Mouse (Mus musculus): ENCODE data around the gene Hoxc4. TPM values are rescaled to one million over a fixed set of nuclear protein-coding genes. Genes with fewer than 3 reads are reported as not detected.

The Hoxc4 gene
- polyA plus RNA-seq, 1 experiment from 2014 or later, result 5.9 TPM

DNA sequence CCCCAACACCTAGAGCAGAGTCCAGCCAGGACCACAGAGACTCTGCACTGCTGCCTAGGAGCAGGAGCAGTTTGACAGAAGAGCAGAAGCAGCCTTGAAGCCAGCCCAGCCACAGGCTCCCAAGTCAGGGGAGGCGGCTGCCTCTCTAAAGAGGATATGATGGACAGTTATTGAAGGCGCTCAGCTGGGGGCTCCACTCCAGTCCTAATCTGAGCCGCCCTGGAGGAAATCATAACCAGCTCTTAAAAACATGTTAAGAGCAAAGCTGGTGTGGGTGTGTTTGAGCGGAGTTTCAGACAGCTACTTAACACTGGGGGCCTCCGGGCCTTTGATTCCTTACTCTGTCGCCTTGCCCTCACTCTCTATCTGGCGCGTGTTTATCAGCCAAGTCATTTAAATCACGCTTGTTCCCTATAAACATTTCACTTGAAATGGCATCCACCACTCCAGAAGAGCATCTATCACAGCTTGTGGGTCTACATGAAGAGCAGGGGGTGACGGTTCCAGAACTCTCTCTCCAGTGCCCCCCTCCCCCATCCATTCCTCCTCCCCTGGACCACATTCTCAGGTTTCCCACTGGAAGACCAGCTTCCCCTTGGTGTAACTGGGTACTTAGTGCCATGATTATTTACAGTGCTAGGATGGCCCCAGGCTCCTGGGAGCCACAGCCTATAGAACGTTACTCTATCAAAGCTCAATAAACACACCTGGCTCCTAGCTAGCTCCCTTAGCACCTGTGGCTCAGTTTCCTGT is 56.1 kb downstream of the Hoxc4 start:
- DNase-seq (ENCODE audit: low spot score), result no peak
- H3K27me3 ChIP-seq (ENCODE audit: insufficient read depth, low read length), result no peaks in the 10 kb centered on the region

DNA sequence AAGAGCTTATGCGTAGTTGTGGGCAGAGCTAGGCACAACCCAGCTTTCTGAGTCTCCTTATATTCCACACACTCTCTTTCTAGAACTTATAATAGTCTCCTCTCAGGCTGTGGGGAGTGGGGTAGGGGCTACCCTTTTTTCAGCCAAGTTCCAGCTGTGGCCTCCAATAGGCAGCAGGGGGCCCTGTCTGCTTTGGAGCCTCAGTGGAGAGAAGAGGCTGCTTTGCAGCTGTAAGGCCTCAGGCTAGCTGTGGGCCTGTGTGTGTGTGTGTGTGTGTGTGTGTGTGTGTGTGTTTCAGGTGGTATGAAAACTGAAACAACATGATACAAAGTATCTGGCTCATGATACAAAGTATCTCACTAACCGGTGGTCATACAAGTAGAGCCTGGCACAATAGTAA is 58.9 kb downstream of the Hoxc4 start:
- Histone ChIP-seq H3K27me3 (ENCODE audit: insufficient read depth, low read length) (no peaks in the 10 kb centered on the region), H3K4me1 (replicated peaks; ENCODE audit: insufficient read depth, low read length) (no peaks in the 10 kb centered on the region), H3K27ac (no peak overlapping the region), H3K9me3 (replicated peaks; ENCODE audit: low read length) (no peaks in the 10 kb centered on the region), H3K4me3 (replicated peaks; ENCODE audit: low read depth, low read length) (no peak overlapping the region), H3K36me3 (ENCODE audit: insufficient read depth, low read length) (no peaks in the 10 kb centered on the region), H3K4me2 (ENCODE audit: low read length) (no peak overlapping the region), H3K9ac (ENCODE audit: low read depth, low read length) (no peak overlapping the region)
- peak; percentile 38; the same call in 1 of the 2 replicates for TF ChIP-seq CTCF (IDR thresholded peaks at IDR 0.05; ENCODE audit: low read depth)
- DNase-seq (ENCODE audit: low spot score), result no peak
- 82% methylated on average over 2 of the region's 2 CpGs for WGBS
- ATAC-seq (replicated peaks; ENCODE audit: low FRiP score, low read depth), result no peak

More for the DNA sequence above, 56.1 kb downstream of the Hoxc4 start:
- Histone ChIP-seq H3K4me1 (replicated peaks; ENCODE audit: insufficient read depth, low read length) (no peaks in the 10 kb centered on the region), H3K27ac (no peak overlapping the region; the same call in 1 of the 2 replicates), H3K9ac (ENCODE audit: low read depth, low read length) (no peak overlapping the region), H3K9me3 (replicated peaks; ENCODE audit: low read length) (no peaks in the 10 kb centered on the region), H3K4me2 (ENCODE audit: low read length) (no peak overlapping the region), H3K36me3 (ENCODE audit: insufficient read depth, low read length) (no peaks in the 10 kb centered on the region), H3K4me3 (replicated peaks; ENCODE audit: low read depth, low read length) (no peak overlapping the region)
- WGBS, result 33% methylated on average over 11 of the region's 11 CpGs
- no peak for TF ChIP-seq CTCF (IDR thresholded peaks at IDR 0.05; ENCODE audit: low read depth)
- ATAC-seq (replicated peaks; ENCODE audit: low FRiP score, low read depth), result 0 out of 2 replicates have a peak, but pooled peaks have one; percentile 33

DNA sequence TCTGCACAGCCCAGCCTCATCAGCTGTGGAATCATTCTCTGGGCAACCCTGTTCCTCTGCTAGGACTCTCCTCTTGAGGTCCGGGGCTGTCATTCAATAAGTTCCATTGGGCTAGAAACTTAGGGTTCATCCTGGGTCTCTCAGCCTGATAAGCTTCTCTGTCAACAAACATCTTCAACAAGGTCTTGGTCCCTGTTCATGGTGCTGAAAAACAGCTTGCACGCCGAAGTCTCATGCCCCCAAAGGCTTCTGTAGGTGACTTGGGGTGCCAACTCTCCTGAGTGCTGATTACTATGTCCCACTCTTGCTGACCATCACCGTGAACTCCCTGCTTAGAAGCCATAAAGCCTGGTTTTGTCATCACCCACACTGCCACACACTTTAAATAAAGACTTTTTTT is 63.9 kb downstream of the Hoxc4 start:
- TF ChIP-seq CTCF (IDR thresholded peaks at IDR 0.05; ENCODE audit: low read depth), result no peak
- WGBS, result 51% methylated on average over 4 of the region's 4 CpGs
- Histone ChIP-seq H3K9ac (ENCODE audit: low read depth, low read length) (no peak overlapping the region), H3K36me3 (ENCODE audit: insufficient read depth, low read length) (no peaks in the 10 kb centered on the region), H3K9me3 (replicated peaks; ENCODE audit: low read length) (no peaks in the 10 kb centered on the region), H3K27me3 (ENCODE audit: insufficient read depth, low read length) (0 out of 2 replicates have a peak, but pooled peaks cover 9% of the 10 kb centered on the region), H3K27ac (no peak overlapping the region), H3K4me2 (ENCODE audit: low read length) (no peak overlapping the region), H3K4me1 (replicated peaks; ENCODE audit: insufficient read depth, low read length) (peaks cover 19% of the 10 kb centered on the region), H3K4me3 (replicated peaks; ENCODE audit: low read depth, low read length) (no peak overlapping the region)
- ATAC-seq (replicated peaks; ENCODE audit: low FRiP score, low read depth) (no peak), DNase-seq (ENCODE audit: low spot score) (no peak)

- DNase-seq (ENCODE audit: low spot score) (no peak), ATAC-seq (replicated peaks; ENCODE audit: low FRiP score, low read depth) (no peak)
- H3K4me3 ChIP-seq (replicated peaks; ENCODE audit: low read depth, low read length), result no peak overlapping the region
- H3K4me2 ChIP-seq (ENCODE audit: low read length), result no peak overlapping the region
- 88% methylated on average over 1 of the region's 1 CpGs for WGBS
- no peak for TF ChIP-seq CTCF (IDR thresholded peaks at IDR 0.05; ENCODE audit: low read depth)
- H3K27ac ChIP-seq, result no peak overlapping the region
- H3K36me3 ChIP-seq (ENCODE audit: insufficient read depth, low read length), result no peaks in the 10 kb centered on the region
- no peaks in the 10 kb centered on the region for H3K9me3 ChIP-seq (replicated peaks; ENCODE audit: low read length)
- H3K9ac ChIP-seq (ENCODE audit: low read depth, low read length), result no peak overlapping the region
- peaks cover 23% of the 10 kb centered on the region for H3K4me1 ChIP-seq (replicated peaks; ENCODE audit: insufficient read depth, low read length)
- H3K27me3 ChIP-seq (ENCODE audit: insufficient read depth, low read length), result 0 out of 2 replicates have a peak, but pooled peaks cover 9% of the 10 kb centered on the region
Observed at GRCm38 (mm10) chr15:103083598-103083997, 64.9 kb downstream of the Hoxc4 start.

DNA sequence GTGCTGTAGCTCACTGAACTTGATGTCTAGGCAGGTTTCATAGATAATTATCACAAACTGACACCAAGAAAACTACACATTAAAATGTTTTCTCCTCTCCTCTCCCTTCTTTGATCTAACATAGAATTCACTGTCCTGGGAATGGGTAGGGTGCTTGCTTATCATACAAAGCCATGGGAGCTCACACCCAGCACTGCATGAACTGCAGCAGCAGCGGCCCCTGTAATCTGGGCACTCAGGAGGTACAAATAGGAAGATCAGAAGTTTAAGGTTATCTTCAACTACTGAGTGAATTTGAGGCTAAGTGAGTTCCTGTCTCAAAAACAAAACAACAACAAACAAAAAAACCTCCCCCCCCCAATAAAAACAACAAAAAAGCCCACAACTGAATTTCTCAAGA is 66.2 kb downstream of the Hoxc4 start:
- ATAC-seq (replicated peaks; ENCODE audit: low FRiP score, low read depth), result no peak
- H3K4me3 ChIP-seq (replicated peaks; ENCODE audit: low read depth, low read length), result no peak overlapping the region
- WGBS, result 92% methylated on average over 1 of the region's 1 CpGs

DNA sequence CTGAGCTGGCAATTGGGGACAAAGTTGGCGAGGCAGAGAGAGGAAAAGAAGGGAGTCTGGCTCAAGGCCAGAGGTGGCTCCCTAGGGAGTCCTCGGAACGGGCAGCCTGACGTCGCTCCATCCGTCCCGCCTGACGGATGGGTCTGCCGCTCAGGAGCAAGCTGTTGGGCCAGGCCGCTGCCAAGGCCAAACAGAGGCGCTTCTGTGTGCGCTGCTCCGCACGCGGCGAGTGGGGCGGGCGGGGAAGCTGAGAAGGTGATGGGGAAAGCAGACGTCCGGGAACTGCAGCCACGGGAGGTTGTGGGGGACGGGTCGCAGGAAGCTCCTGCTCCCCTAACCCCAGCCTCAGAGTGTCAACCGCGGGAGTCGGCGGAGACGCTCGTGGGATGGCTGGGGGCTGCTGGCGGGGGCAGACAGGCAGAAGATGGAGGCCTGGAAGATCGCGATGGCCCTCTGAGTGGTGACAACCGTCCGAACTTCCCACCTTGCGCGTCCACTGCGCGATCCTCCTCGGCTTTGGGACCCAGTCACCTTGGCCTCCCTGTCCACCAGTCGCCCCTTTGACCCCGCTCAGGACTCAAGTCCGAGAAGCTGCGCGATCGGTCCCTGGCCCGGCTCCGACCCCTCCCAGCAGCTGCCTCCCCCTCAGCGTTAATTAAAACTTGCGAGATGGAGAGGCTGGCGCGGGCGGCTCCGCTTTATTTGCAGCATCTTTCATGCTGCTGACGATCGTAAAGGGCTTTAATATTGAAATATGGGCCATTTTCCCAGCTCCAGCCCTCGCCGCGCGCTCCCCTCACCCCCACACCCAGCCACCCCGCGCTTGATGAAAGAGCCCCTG is 67.3 kb downstream of the Hoxc4 start:
- DNase-seq (ENCODE audit: low spot score), result no peak
- peaks cover 31% of the 10 kb centered on the region for H3K4me1 ChIP-seq (replicated peaks; ENCODE audit: insufficient read depth, low read length)
- 0 out of 2 replicates have a peak, but pooled peaks cover 9% of the 10 kb centered on the region for H3K27me3 ChIP-seq (ENCODE audit: insufficient read depth, low read length)
- H3K27ac ChIP-seq, result no peak overlapping the region
- no peak for TF ChIP-seq CTCF (IDR thresholded peaks at IDR 0.05; ENCODE audit: low read depth)
- H3K9ac ChIP-seq (ENCODE audit: low read depth, low read length), result peak overlapping the region; percentile 47; the same call in 1 of the 2 replicates
- no peaks in the 10 kb centered on the region for H3K9me3 ChIP-seq (replicated peaks; ENCODE audit: low read length)
- peak overlapping the region; percentile 64 for H3K4me2 ChIP-seq (ENCODE audit: low read length)
- 4% methylated on average over 58 of the region's 61 CpGs for WGBS
- no peak for ATAC-seq (replicated peaks; ENCODE audit: low FRiP score, low read depth)
- H3K36me3 ChIP-seq (ENCODE audit: insufficient read depth, low read length), result no peaks in the 10 kb centered on the region
- H3K4me3 ChIP-seq (replicated peaks; ENCODE audit: low read depth, low read length), result peak overlapping the region; percentile 28

More for the DNA sequence above, 66.2 kb downstream of the Hoxc4 start:
- DNase-seq (ENCODE audit: low spot score), result no peak
- Histone ChIP-seq H3K27me3 (ENCODE audit: insufficient read depth, low read length) (0 out of 2 replicates have a peak, but pooled peaks cover 9% of the 10 kb centered on the region), H3K4me1 (replicated peaks; ENCODE audit: insufficient read depth, low read length) (peaks cover 23% of the 10 kb centered on the region), H3K27ac (no peak overlapping the region), H3K9me3 (replicated peaks; ENCODE audit: low read length) (no peaks in the 10 kb centered on the region), H3K4me2 (ENCODE audit: low read length) (no peak overlapping the region), H3K36me3 (ENCODE audit: insufficient read depth, low read length) (no peaks in the 10 kb centered on the region), H3K9ac (ENCODE audit: low read depth, low read length) (no peak overlapping the region)
- no peak for TF ChIP-seq CTCF (IDR thresholded peaks at IDR 0.05; ENCODE audit: low read depth)

MicroRNAs within 50 kb of the gene (microRNA counts, 519-probe panel; counts per million panel counts)
- microRNA mmu-miR-615-3p (330 counts per million, percentile 68 among the panel's probes with 10 or more counts), microRNA mmu-miR-615-5p (330 counts per million, percentile 68 among the panel's probes with 10 or more counts)

Small RNAs within 50 kb of the gene (microRNA-seq; reads per million reads assigned to microRNA genes)
- 1,696 reads per million, percentile 82 among the genes with 10 or more reads in this experiment for gene Mir196a-2
- gene Mir615, result 1,847 reads per million, percentile 82 among the genes with 10 or more reads in this experiment

Other genes starting within 250 kb of the Hoxc4 start
- 0.05 TPM in 1 of 2 replicates, not detected in the other for gene Hoxc13, start 97.8 kb upstream of the Hoxc4 start, polyA plus RNA-seq (2015; fragmentation: Nextera tagmentation; extraction: Ambion mirVana)
- gene Hoxc12, start 82.2 kb upstream of the Hoxc4 start, polyA plus RNA-seq (2015; fragmentation: Nextera tagmentation; extraction: Ambion mirVana), result not detected in 2 replicates
- 1.5 and 1.8 TPM in 2 replicates for gene Hoxc11, start 64.5 kb upstream of the Hoxc4 start, polyA plus RNA-seq (2015; fragmentation: Nextera tagmentation; extraction: Ambion mirVana)
- gene Hoxc10, start 52.1 kb upstream of the Hoxc4 start, polyA plus RNA-seq (2015; fragmentation: Nextera tagmentation; extraction: Ambion mirVana), result 30.6 and 34.1 TPM in 2 replicates
- gene Hoxc5, start 51.5 kb upstream of the Hoxc4 start, polyA plus RNA-seq (2015; fragmentation: Nextera tagmentation; extraction: Ambion mirVana), result 2.7 and 3.9 TPM in 2 replicates
- 11.0 and 12.4 TPM in 2 replicates for gene Hoxc9, start 42.5 kb upstream of the Hoxc4 start, polyA plus RNA-seq (2015; fragmentation: Nextera tagmentation; extraction: Ambion mirVana)
- gene Hoxc8, start 28.3 kb upstream of the Hoxc4 start, polyA plus RNA-seq (2015; fragmentation: Nextera tagmentation; extraction: Ambion mirVana), result 5.8 TPM in 2 replicates
- 7.8 and 9.3 TPM in 2 replicates for gene Hoxc6, start 20.7 kb upstream of the Hoxc4 start, polyA plus RNA-seq (2015; fragmentation: Nextera tagmentation; extraction: Ambion mirVana)
- 13.0 TPM in 2 replicates for gene Smug1, start 148.2 kb downstream of the Hoxc4 start, polyA plus RNA-seq (2015; fragmentation: Nextera tagmentation; extraction: Ambion mirVana)
- gene Cbx5, start 220.9 kb downstream of the Hoxc4 start, polyA plus RNA-seq (2015; fragmentation: Nextera tagmentation; extraction: Ambion mirVana), result 62.0 and 68.2 TPM in 2 replicates
- gene Hnrnpa1, start 221.5 kb downstream of the Hoxc4 start, polyA plus RNA-seq (2015; fragmentation: Nextera tagmentation; extraction: Ambion mirVana), result 705 and 720 TPM in 2 replicates
- 1.9 and 2.8 TPM in 2 replicates for gene Nfe2, start 239.5 kb downstream of the Hoxc4 start, polyA plus RNA-seq (2015; fragmentation: Nextera tagmentation; extraction: Ambion mirVana)